Mouse (Mus musculus) CD8-positive naive resting alpha-beta T cell, adult 57 days (primary cell): ENCODE measurements around the gene Rcn3. TPM values are rescaled to one million over a fixed set of nuclear protein-coding genes. Genes with fewer than 3 reads are reported as not detected.

Source experiments
- total RNA-seq: library from RNA; stranded (reverse); gene quantifications from one replicate; pipeline ENCODE4 v1.2.4, GENCODE M21; 2023

The Rcn3 gene
- 28.4 TPM for total RNA-seq

DNA sequence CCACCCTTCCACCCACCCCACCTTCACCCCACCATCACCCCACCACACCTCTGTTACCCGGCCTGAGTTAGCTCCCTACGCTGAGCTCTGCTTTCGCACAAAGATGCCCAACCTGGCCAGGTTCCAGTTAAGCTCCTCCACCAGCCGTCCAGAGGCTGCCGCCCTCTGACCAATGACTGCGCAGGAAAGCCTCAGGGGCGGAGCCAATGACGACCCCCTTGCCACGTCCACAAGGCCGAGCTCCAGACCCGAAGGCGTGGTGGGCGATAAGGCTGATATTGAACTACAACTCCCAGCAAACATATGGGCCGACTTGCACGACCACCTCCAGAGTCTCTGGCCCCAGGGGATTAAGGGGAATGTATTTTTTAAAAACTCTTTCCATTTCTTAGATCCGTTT is at the start of gene Rcn3:
Gene Rcn3, minus strand, starts transcription at position 174 of the 400 bp plus-strand sequence.

DNA sequence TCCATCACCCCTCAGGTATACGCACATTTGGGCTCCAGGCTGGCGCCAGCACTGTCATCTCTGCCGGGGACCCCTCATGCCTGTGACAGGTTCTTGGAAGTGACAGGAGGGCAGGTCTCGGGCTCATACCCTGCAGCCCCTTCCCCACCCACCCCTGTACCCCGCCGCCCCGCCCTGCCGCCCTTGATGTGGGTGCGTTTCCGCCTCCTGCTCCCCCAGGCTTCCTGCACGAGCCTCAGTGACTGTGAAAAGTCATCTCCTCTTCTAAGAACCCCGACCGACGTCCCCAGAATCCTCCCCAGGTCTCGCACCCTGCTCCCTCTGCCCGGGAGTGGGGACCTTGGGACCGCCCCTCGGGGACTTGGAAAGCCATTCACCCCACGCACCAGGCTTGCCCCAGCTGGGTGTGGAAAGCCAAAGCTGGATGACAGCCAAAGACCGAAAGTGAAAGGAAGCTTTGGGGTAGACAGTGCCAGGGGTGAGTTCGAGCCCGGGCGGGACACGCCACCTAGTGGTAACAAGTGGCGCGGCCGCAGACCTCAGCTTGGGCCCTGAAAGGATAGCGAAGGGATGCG is 44.1 kb upstream of the Rcn3 start, which contains the start of the genes Gm45713 and Flt3l:
Gene Gm45713, minus strand, starts transcription at position 239 of the 575 bp plus-strand sequence.
Gene Flt3l, minus strand, starts transcription at position 440 of the 575 bp plus-strand sequence.

DNA sequence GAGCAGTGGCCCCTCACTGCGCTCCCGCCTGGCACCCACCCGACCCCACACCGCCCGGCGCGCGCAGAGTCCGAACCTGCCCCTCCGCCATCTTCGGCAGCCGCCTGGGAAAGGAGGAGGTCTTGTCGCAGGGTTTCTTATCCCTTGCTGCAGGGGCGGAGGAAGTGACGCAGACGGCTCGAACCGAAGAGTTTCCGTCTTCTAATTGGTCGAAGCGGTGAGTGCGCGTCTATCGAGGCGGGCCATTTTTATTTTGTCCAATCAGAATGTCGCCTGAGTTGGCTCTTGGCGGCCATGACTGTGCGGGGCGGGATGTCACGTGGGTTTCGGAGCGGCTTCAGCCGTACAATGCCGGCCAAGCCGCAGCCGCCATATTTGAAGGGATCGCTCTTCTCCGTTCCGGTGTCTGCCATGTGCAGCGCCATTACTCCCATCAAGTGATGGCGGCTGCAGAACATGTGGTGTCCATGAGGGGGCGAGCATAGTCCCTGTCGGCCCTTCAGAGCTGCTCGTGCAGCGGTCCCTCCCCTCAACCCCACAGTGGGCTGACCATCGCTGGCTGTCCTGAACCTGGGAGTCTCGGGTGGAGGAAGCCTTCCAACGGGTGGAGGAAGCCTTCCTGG is 36.7 kb upstream of the Rcn3 start, which contains the start of gene Rpl13a:
Gene Rpl13a, minus strand, starts transcription at position 138 of the 623 bp plus-strand sequence.

DNA sequence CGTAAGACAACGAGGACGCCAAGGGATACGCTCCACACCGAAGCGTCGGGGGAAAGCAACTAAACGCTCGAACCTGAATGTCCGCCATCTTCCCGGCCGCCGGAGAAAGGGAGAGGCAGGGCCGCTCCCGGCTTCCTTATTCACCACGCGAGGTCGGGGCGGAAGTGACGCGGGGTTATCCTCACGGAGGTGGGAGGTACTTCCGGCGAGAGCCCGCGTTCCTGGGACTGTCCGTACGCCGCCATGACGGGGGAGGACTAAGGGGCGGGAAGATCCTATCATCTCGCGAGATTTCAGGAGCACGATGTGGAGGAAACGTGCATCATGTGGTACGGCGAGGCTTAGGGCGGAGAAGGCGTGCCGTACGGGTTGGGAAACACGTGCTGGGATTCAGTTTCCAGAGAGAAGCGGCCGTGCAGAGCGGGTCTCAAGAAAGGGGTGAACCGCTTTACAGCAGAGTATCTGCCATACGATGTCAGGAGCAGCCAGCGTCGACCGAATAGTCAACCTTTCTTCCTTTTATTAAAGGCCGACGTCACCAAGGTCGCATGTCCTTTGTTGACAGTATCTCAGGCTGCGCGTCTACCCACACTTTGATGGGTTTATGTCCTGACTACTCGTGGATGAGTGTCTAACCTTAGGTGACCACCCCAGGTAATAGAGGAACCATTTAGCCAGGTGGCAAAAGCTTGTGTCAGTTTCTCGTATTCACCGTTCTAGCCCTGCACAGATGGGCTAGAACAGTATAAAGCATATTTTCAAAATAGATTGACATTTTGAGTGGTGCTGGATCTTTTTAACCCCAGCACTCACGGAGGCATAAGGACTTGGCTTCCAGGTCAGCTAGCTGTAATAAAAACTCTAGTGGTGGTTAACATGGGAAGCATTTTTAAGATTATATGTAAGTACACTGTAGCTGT is 32.5 kb upstream of the Rcn3 start, which contains the start of gene Rps11:
Gene Rps11, minus strand, starts transcription at position 216 of the 920 bp plus-strand sequence.

DNA sequence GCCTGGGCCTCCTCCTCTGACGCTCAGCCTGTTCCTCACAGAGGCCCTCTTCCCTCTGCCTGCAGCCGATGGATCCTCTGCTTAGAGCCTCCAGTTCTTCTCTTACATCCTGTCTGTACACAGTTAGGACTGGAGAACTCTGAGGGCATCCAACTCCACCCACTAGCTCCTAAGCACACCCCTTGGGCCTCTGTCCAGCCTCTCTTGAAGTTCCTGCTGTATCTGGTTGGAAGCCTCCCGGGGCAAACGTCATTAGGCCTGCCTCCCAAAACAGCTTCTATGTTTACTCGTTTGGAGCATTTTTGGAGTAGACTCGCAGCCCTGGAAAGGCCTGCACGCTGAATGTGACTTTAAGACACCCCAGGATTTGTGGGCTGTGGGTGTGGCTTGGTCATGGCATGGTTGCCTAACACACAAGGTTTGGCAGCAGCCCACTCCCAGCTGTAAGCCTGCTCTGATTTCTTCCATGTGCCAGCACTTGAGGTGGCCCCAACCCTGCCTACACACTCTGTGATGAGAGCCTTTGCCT is 11.7 kb upstream of the Rcn3 start, which contains the start of gene Fcgrt:
Gene Fcgrt, minus strand, starts transcription at position 200 of the 529 bp plus-strand sequence.

DNA sequence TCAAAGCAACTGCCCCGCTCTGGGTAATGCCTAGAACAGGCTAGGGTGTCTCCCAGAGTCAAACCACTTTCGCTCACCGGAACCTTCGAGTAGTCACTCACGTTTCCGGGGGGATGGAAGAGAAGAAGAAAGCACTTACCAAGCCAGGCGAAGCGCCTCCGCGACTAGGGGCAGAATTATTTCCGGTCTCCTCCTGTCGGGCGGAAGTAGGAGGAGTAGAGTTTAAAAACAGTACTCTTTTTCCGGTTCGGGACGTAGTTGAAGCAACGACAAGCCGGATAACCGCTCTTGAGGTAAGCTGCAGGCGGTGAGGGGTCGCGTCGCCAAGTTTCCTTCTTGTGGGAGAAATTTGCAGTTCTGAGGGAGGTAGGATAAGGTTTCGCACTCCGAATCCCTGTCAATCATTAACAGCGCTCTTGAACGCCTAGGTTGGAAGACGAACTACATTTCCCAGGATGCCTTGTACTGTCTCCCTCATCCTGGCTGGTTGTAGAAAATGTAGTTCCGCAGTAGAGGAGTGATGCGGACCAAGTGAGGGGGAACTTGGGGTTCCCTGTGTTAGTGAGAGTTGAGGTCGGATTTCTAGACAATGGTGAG is 29.7 kb downstream of the Rcn3 start, which contains the start of the genes Nosip and Prrg2:
Gene Nosip, plus strand, starts transcription at position 191 of the 597 bp plus-strand sequence.
Gene Prrg2, minus strand, starts transcription at position 439 of the 597 bp plus-strand sequence.

DNA sequence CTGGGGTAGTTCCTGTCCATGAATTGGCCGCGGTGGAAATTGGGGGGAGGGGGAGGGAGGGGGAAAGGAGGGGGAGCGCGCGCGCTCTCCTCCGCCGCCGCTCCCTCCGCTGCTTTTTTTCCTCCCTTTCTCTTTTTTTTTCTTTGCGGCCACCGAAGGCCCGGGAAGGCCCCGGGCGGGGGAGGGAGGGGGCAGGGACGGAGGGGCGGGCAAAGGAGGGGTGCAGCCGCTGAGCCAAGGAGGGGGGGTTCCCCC is 39.2 kb downstream of the Rcn3 start, which contains the start of gene Prr12:
Gene Prr12, minus strand, starts transcription at position 20 of the 255 bp plus-strand sequence.

Other genes with a start within 250 kb of the Rcn3 start
- 47.0 TPM for gene Akt1s1, start 243.2 kb downstream of the Rcn3 start, total RNA-seq
- 80.3 TPM for gene Tbc1d17, start 243.1 kb downstream of the Rcn3 start, total RNA-seq
- gene Pnkp, start 235.1 kb downstream of the Rcn3 start, total RNA-seq = 46.8 TPM
- gene Ptov1, start 222.4 kb downstream of the Rcn3 start, total RNA-seq = 26.6 TPM
- gene Med25, start 199.5 kb downstream of the Rcn3 start, total RNA-seq = 62.0 TPM
- gene Fuz, start 196.1 kb downstream of the Rcn3 start, total RNA-seq = 23.6 TPM
- gene Ap2a1, start 162.7 kb downstream of the Rcn3 start, total RNA-seq = 88.4 TPM
- gene Tsks, start 149.0 kb downstream of the Rcn3 start, total RNA-seq = not detected
- not detected for gene Cpt1c, start 117.4 kb downstream of the Rcn3 start, total RNA-seq
- 147 TPM for gene Prmt1, start 105.7 kb downstream of the Rcn3 start, total RNA-seq
- gene Irf3, start 94.6 kb downstream of the Rcn3 start, total RNA-seq = 127 TPM
- 20.4 TPM for gene Bcl2l12, start 93.5 kb downstream of the Rcn3 start, total RNA-seq
- gene Scaf1, start 75.9 kb downstream of the Rcn3 start, total RNA-seq = 77.3 TPM
- gene Rras, start 74.3 kb downstream of the Rcn3 start, total RNA-seq = 11.4 TPM
- 65.4 TPM for gene Prr12, start 39.3 kb downstream of the Rcn3 start, total RNA-seq
- 59.3 TPM for gene Nosip, start 29.8 kb downstream of the Rcn3 start, total RNA-seq
- 1.7 TPM for gene Prrg2, start 29.5 kb downstream of the Rcn3 start, total RNA-seq
- 49.4 TPM for gene Fcgrt, start 11.6 kb upstream of the Rcn3 start, total RNA-seq
- gene Rps11, start 32.2 kb upstream of the Rcn3 start, total RNA-seq = 3,136 TPM
- gene Rpl13a, start 36.5 kb upstream of the Rcn3 start, total RNA-seq = 5,943 TPM
- 1.6 TPM for gene Gm45713, start 44.0 kb upstream of the Rcn3 start, total RNA-seq
- gene Flt3l, start 44.2 kb upstream of the Rcn3 start, total RNA-seq = 167 TPM
- 32.4 TPM for gene Pih1d1, start 62.1 kb upstream of the Rcn3 start, total RNA-seq
- gene Aldh16a1, start 62.4 kb upstream of the Rcn3 start, total RNA-seq = 60.3 TPM
- not detected for gene Slc17a7, start 71.7 kb upstream of the Rcn3 start, total RNA-seq
- not detected for gene Gfy, start 87.3 kb upstream of the Rcn3 start, total RNA-seq
- gene Pth2, start 88.8 kb upstream of the Rcn3 start, total RNA-seq = not detected
- gene Ccdc155, start 112.7 kb upstream of the Rcn3 start, total RNA-seq = 0.83 TPM
- not detected for gene Dkkl1, start 119.9 kb upstream of the Rcn3 start, total RNA-seq
- not detected for gene Tead2, start 123.5 kb upstream of the Rcn3 start, total RNA-seq
- 321 TPM for gene Cd37, start 146.9 kb upstream of the Rcn3 start, total RNA-seq
- gene Slc6a16, start 148.9 kb upstream of the Rcn3 start, total RNA-seq = not detected
- not detected for gene Slc6a21, start 185.3 kb upstream of the Rcn3 start, total RNA-seq
- gene Trpm4, start 241.6 kb upstream of the Rcn3 start, total RNA-seq = 7.7 TPM
- not detected for gene Hrc, start 243.1 kb upstream of the Rcn3 start, total RNA-seq